Mouse (Mus musculus) myocyte (in vitro differentiated cells): ENCODE measurements around the gene Sdr39u1. TPM values are rescaled to one million over a fixed set of nuclear protein-coding genes. Genes with fewer than 3 reads are reported as not detected.

Source experiments
- H3K27me3 ChIP-seq: one replicate; pipeline ENCODE4 v1.6.1; 2011; ENCODE audit not compliant: control insufficient read depth, insufficient read depth, insufficient read length
- H3K36me3 ChIP-seq: one replicate; pipeline ENCODE4 v1.6.1; 2011; ENCODE audit not compliant: control insufficient read depth, insufficient read depth
- H3K4me2 ChIP-seq: one replicate; pipeline ENCODE4 v1.6.1; 2011; ENCODE audit warnings: low read depth, control low read depth
- H3K4me3 ChIP-seq: one replicate; pipeline ENCODE4 v1.5.1; 2011; ENCODE audit warnings: mild to moderate bottlenecking, control low read depth, moderate library complexity
- H3K79me2 ChIP-seq: one replicate; pipeline ENCODE4 v1.6.1; 2011; ENCODE audit not compliant: control insufficient read depth, insufficient read depth
- H3ac ChIP-seq: one replicate; pipeline ENCODE4 v1.6.1; 2011; ENCODE audit not compliant: control insufficient read depth, insufficient read length
- CEBPB ChIP-seq: IDR thresholded peaks from 2 replicates; pipeline ENCODE4 v1.6.1; 2011; ENCODE audit warnings: mild to moderate bottlenecking, moderate library complexity; ENCODE audit not compliant: poor library complexity, insufficient read depth, severe bottlenecking
- E2F4 ChIP-seq: IDR thresholded peaks from one replicate; pipeline ENCODE4 v1.6.1; 2011; ENCODE audit warnings: mild to moderate bottlenecking, control low read depth, moderate library complexity; ENCODE audit not compliant: insufficient read depth
- MAX ChIP-seq: IDR thresholded peaks from one replicate; pipeline ENCODE4 v1.6.1; 2011; ENCODE audit warnings: low read depth, mild to moderate bottlenecking, control low read depth
- MYOD1 ChIP-seq, 3 experiments: IDR thresholded peaks; one replicate each; pipeline ENCODE4 v1.6.1; 2011; ENCODE audit warnings: control low read depth in 2 of 3, low read depth in 2 of 3, mild to moderate bottlenecking in 2 of 3, moderate library complexity in 1 of 3; ENCODE audit not compliant: insufficient read length in 2 of 3, control insufficient read depth in 1 of 3
- MYOG ChIP-seq, 3 experiments: IDR thresholded peaks; one replicate each; pipeline ENCODE4 v1.6.1; 2011; ENCODE audit warnings: control low read depth in 2 of 3, low read depth in 2 of 3, mild to moderate bottlenecking in 2 of 3; ENCODE audit not compliant: insufficient read length in 2 of 3, control insufficient read depth in 1 of 3, insufficient read depth in 1 of 3
- POLR2A ChIP-seq: IDR thresholded peaks from one replicate; pipeline ENCODE4 v1.6.1; 2011; ENCODE audit warnings: low read depth, mild to moderate bottlenecking, control low read depth, moderate library complexity; ENCODE audit not compliant: insufficient read length
- POLR2AphosphoS2 ChIP-seq: IDR thresholded peaks from one replicate; pipeline ENCODE4 v1.6.1; 2011; ENCODE audit warnings: low read depth, control low read depth; ENCODE audit not compliant: insufficient read length
- SRF ChIP-seq: IDR thresholded peaks from one replicate; pipeline ENCODE4 v1.6.1; 2011; ENCODE audit warnings: low read depth; ENCODE audit not compliant: control insufficient read depth, insufficient read length
- TCF12 ChIP-seq: IDR thresholded peaks from one replicate; pipeline ENCODE4 v1.6.1; 2011; ENCODE audit warnings: mild to moderate bottlenecking, control low read depth; ENCODE audit not compliant: poor library complexity, insufficient read depth, severe bottlenecking
- TCF3 ChIP-seq: IDR thresholded peaks from one replicate; pipeline ENCODE4 v1.6.1; 2011; ENCODE audit warnings: low read depth, control low read depth; ENCODE audit not compliant: insufficient read length
- USF1 ChIP-seq: IDR thresholded peaks from one replicate; pipeline ENCODE4 v1.6.1; 2011; ENCODE audit warnings: low read depth, mild to moderate bottlenecking, control low read depth, moderate library complexity
- polyA plus RNA-seq: library from polyadenylated mRNA; unstranded; fragments of >200 nt; fragmentation: generic; extraction: Trizol; gene quantifications from one replicate; pipeline ENCODE4 v1.2.1, GENCODE M21; 2012; ENCODE audit warnings: missing spikeins

Gene Sdr39u1
- polyA plus RNA-seq, 1 experiment, result 2.4 TPM

DNA sequence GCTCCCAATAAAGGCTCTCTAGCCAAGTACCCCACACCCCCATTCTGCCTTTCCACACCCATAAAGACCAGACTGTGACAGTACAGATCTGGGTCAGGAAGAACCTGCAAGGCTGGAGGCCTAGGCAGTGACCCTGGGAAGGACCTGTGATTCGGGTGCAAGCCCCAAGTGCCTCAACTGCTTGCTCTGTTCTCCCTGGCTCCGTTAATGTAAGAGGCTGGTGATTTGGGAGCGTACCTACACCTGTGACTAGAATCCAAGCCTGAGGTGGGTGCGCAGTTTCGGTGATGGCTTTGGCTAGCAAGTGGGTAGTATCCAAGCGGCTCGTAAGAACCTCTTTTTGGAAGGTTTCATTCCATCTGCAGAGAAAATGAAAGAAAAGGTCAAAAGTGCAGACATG is 1.1 kb downstream of the Sdr39u1 start:
- H3K4me3 ChIP-seq, result no peak overlapping the region
- H3K36me3 ChIP-seq, result peaks cover 28% of the 10 kb centered on the region
- no peak overlapping the region for H3ac ChIP-seq
- H3K4me2 ChIP-seq, result no peak overlapping the region
- no peaks in the 10 kb centered on the region for H3K79me2 ChIP-seq
- TF ChIP-seq POLR2AphosphoS2, result peak; percentile 82
- TF ChIP-seq MYOG (IDR thresholded peaks at IDR 0.05; ENCODE audit: control insufficient read depth in 1 of 3, insufficient read depth in 1 of 3, insufficient read length in 2 of 3, low read depth in 2 of 3), result no peak
- no peak for TF ChIP-seq POLR2A
- TF ChIP-seq SRF, result no peak
- TF ChIP-seq CEBPB, result no peak
- H3K27me3 ChIP-seq, result no peaks in the 10 kb centered on the region

DNA sequence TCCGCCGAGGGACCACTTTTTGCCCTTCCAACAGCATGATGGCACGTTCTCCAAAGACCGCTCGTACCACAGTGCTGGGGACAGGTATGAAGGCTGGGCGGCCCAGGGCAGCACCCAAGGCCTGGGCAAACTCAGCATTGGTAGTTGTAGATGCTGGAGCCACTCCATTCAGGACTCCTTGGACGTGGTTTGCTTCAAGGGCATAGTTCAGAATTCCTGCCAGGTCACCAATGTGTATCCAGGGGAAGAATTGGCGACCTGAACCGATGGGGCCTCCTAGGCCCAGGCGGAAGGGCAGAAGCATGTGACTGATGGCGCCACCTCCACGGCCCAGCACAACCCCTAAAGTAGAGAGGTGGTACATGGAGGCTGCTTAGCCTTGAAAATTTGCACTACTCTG is 2.4 kb downstream of the Sdr39u1 start:
- H3K4me3 ChIP-seq, result no peak overlapping the region
- TF ChIP-seq MAX (no peak), E2F4 (no peak), CEBPB (no peak), POLR2A (no peak), POLR2AphosphoS2 (peak; percentile 38)
- no peak overlapping the region for H3ac ChIP-seq
- peaks cover 41% of the 10 kb centered on the region for H3K36me3 ChIP-seq
- H3K27me3 ChIP-seq, result no peaks in the 10 kb centered on the region
- H3K79me2 ChIP-seq, result no peaks in the 10 kb centered on the region
- H3K4me2 ChIP-seq, result no peak overlapping the region

GRCm38 (mm10) chr14:55886571-55887382 is 13.3 kb downstream of the Sdr39u1 start:
- TF ChIP-seq POLR2AphosphoS2 (no peak), TCF3 (no peak), SRF (no peak), USF1 (no peak), TCF12 (no peak), E2F4 (no peak), CEBPB (no peak), POLR2A (no peak), MYOG (IDR thresholded peaks at IDR 0.05; ENCODE audit: control insufficient read depth in 1 of 3, insufficient read depth in 1 of 3, insufficient read length in 2 of 3, low read depth in 2 of 3) (no peak)
- Histone ChIP-seq H3K36me3 (peaks cover 38% of the 10 kb centered on the region), H3K4me2 (peak overlapping the region; percentile 81), H3K4me3 (peak overlapping the region; percentile 86), H3K79me2 (no peaks in the 10 kb centered on the region), H3K27me3 (no peaks in the 10 kb centered on the region), H3ac (peak overlapping the region; percentile 67)

GRCm38 (mm10) chr14:55885791-55886271 is 14.3 kb downstream of the Sdr39u1 start:
- H3K79me2 ChIP-seq, result no peaks in the 10 kb centered on the region
- H3ac ChIP-seq, result peak overlapping the region; percentile 67
- H3K4me2 ChIP-seq, result peak overlapping the region; percentile 81
- TF ChIP-seq POLR2A (peak; percentile 23), SRF (no peak), POLR2AphosphoS2 (peak; percentile 9), E2F4 (no peak)
- H3K36me3 ChIP-seq, result peaks cover 33% of the 10 kb centered on the region
- no peaks in the 10 kb centered on the region for H3K27me3 ChIP-seq
- peak overlapping the region; percentile 86 for H3K4me3 ChIP-seq

GRCm38 (mm10) chr14:55885114-55885790 is 14.8 kb downstream of the Sdr39u1 start:
- no peaks in the 10 kb centered on the region for H3K79me2 ChIP-seq
- no peaks in the 10 kb centered on the region for H3K27me3 ChIP-seq
- peak overlapping the region; percentile 86 for H3K4me3 ChIP-seq
- no peak for TF ChIP-seq CEBPB
- no peak for TF ChIP-seq MYOD1 (IDR thresholded peaks at IDR 0.05; ENCODE audit: control insufficient read depth in 1 of 3, insufficient read length in 2 of 3, low read depth in 2 of 3)
- no peak for TF ChIP-seq E2F4
- TF ChIP-seq TCF3, result no peak
- peaks cover 27% of the 10 kb centered on the region for H3K36me3 ChIP-seq
- H3ac ChIP-seq, result peak overlapping the region; percentile 67
- H3K4me2 ChIP-seq, result peak overlapping the region; percentile 81
